Mouse (Mus musculus) hindbrain, postnatal 0 days (tissue): ENCODE measurements at regions not wholly inside any gene's neighbourhood (a gene's known extent, or its start where the extent isn't known, plus 50 kb on each side); places are given as distances from the start of the nearest gene placed in this dataset.

Experiments used
- ATAC-seq: fragments of 200-750 bp; cut with Nextera tagmentation; 2 replicates; pipeline ENCODE4 v1.8.0; 2017; ENCODE audit warnings: mild to moderate bottlenecking, moderate TSS enrichment, moderate library complexity
- DNase-seq: peaks from one replicate; pipeline ENCODE4 v3.0.0-alpha.2; 2015; ENCODE audit warnings: low spot score
- H3K27ac ChIP-seq: fragments of 300-500 bp; sonication (generic); 2 replicates; pipeline ENCODE4 v1.5.1; 2014; ENCODE audit warnings: mild to moderate bottlenecking
- H3K27me3 ChIP-seq: fragments of 300-500 bp; sonication (generic); 2 replicates; pipeline ENCODE4 v1.6.1; 2014; ENCODE audit warnings: low read length, mixed read lengths; ENCODE audit not compliant: insufficient read depth
- H3K36me3 ChIP-seq: fragments of 300-500 bp; sonication (generic); 2 replicates; pipeline ENCODE4 v1.6.1; 2014; ENCODE audit warnings: low read length, mixed read lengths; ENCODE audit not compliant: insufficient read depth
- H3K4me1 ChIP-seq: fragments of 300-500 bp; sonication (generic); 2 replicates; pipeline ENCODE4 v1.6.1; 2014; ENCODE audit warnings: antibody characterized with exemption, low read length, mixed read lengths; ENCODE audit not compliant: insufficient read depth
- H3K4me2 ChIP-seq: fragments of 300-500 bp; sonication (generic); 2 replicates; pipeline ENCODE4 v1.6.1; 2014; ENCODE audit warnings: low read depth, mild to moderate bottlenecking, low read length, moderate library complexity, mixed read lengths
- H3K4me3 ChIP-seq: fragments of 300-500 bp; sonication (generic); 2 replicates; pipeline ENCODE4 v1.5.1; 2014; ENCODE audit warnings: low read length
- H3K9ac ChIP-seq: fragments of 300-500 bp; sonication (generic); replicated peaks from 2 replicates; pipeline ENCODE4 v1.6.1; 2014; ENCODE audit warnings: mild to moderate bottlenecking, low read length, moderate library complexity, mixed read lengths
- H3K9me3 ChIP-seq: fragments of 300-500 bp; sonication (generic); 2 replicates; pipeline ENCODE4 v1.6.1; 2016; ENCODE audit warnings: low read length, mixed read lengths
- CTCF ChIP-seq: IDR thresholded peaks from 2 replicates; pipeline ENCODE4 v1.5.1; 2016; ENCODE audit warnings: antibody characterized with exemption, control low read depth, low read depth
- WGBS: fragments of 180-500 bp; shearing (Covaris S2); extraction: QIAGEN DNeasy Blood & Tissue Kit; methylation state at CpG from one replicate; pipeline ENCODE4 v1.1.7; 2014; 5-methylcytosine and 5-hydroxymethylcytosine counted together

- Histone ChIP-seq H3K27me3 (no peaks in the 10 kb centered on the region), H3K4me3 (no peak overlapping the region), H3K9me3 (no peaks in the 10 kb centered on the region), H3K4me1 (no peaks in the 10 kb centered on the region), H3K9ac (no peak overlapping the region), H3K36me3 (no peaks in the 10 kb centered on the region), H3K27ac (no peak overlapping the region), H3K4me2 (no peak overlapping the region)
- 85% methylated on average over 11 of the region's 11 CpGs for WGBS
- DNase-seq (no peak), ATAC-seq (no peak)
- no peak for TF ChIP-seq CTCF
Observed at GRCm38 (mm10) chr10:24534901-24535300, 60.3 kb upstream of the Ccn2 start.

- Histone ChIP-seq H3K4me3 (no peak overlapping the region), H3K4me1 (no peaks in the 10 kb centered on the region), H3K27ac (no peak overlapping the region), H3K27me3 (no peaks in the 10 kb centered on the region), H3K4me2 (no peak overlapping the region), H3K36me3 (no peaks in the 10 kb centered on the region), H3K9ac (no peak overlapping the region), H3K9me3 (no peaks in the 10 kb centered on the region)
- TF ChIP-seq CTCF, result no peak
- 83% methylated on average over 6 of the region's 6 CpGs for WGBS
- ATAC-seq, result no peak
- no peak for DNase-seq
Observed at GRCm38 (mm10) chr10:24535461-24535860, 59.8 kb upstream of the Ccn2 start.

GRCm38 (mm10) chr10:24541990-24542389 lies 53.3 kb upstream of the Ccn2 start:
- no peak overlapping the region for H3K9ac ChIP-seq
- no peaks in the 10 kb centered on the region for H3K4me1 ChIP-seq
- TF ChIP-seq CTCF, result no peak

More at GRCm38 (mm10) chr10:24541990-24542389, 53.3 kb upstream of the Ccn2 start:
- Histone ChIP-seq H3K4me2 (no peak overlapping the region), H3K9me3 (no peaks in the 10 kb centered on the region), H3K27ac (no peak overlapping the region), H3K4me3 (no peak overlapping the region), H3K27me3 (no peaks in the 10 kb centered on the region), H3K36me3 (no peaks in the 10 kb centered on the region)
- no peak for ATAC-seq
- 85% methylated on average over 4 of the region's 4 CpGs for WGBS
- DNase-seq, result no peak
